Mouse (Mus musculus) 3T3-L1 (cell line): ENCODE measurements around the gene Gpr3.

Experiments
- DNase-seq: peaks from one replicate; pipeline ENCODE4 v3.0.0-alpha.2; 2015; ENCODE audit warnings: low read depth, low spot score

The Gpr3 gene

GRCm38 (mm10) chr4:133198337-133199180 lies 13.8 kb downstream of the Gpr3 start:
- no peak for DNase-seq

GRCm38 (mm10) chr4:133197801-133198286 lies 14.5 kb downstream of the Gpr3 start:
- DNase-seq: no peak

GRCm38 (mm10) chr4:133197355-133197754 lies 15.0 kb downstream of the Gpr3 start:
- no peak for DNase-seq

- DNase-seq: no peak
Observed at GRCm38 (mm10) chr4:133196852-133197251, 15.5 kb downstream of the Gpr3 start.

- DNase-seq: no peak
Observed at GRCm38 (mm10) chr4:133196136-133196535, 16.2 kb downstream of the Gpr3 start.

GRCm38 (mm10) chr4:133195014-133195413 lies 17.3 kb downstream of the Gpr3 start:
- DNase-seq: no peak

- DNase-seq: no peak
Observed at GRCm38 (mm10) chr4:133194482-133194881, 17.9 kb downstream of the Gpr3 start.

GRCm38 (mm10) chr4:133189396-133189795 lies 22.9 kb downstream of the Gpr3 start:
- DNase-seq: no peak

- no peak for DNase-seq
Observed at GRCm38 (mm10) chr4:133186856-133187255, 25.5 kb downstream of the Gpr3 start.

GRCm38 (mm10) chr4:133185893-133186292 lies 26.4 kb downstream of the Gpr3 start:
- DNase-seq: peak; percentile 29

GRCm38 (mm10) chr4:133184898-133185665 lies 27.3 kb downstream of the Gpr3 start:
- DNase-seq: peak; percentile 93

GRCm38 (mm10) chr4:133184031-133184897 lies 28.1 kb downstream of the Gpr3 start:
- no peak for DNase-seq

GRCm38 (mm10) chr4:133182439-133183033 lies 29.8 kb downstream of the Gpr3 start:
- DNase-seq: peak; percentile 27

- no peak for DNase-seq
Observed at GRCm38 (mm10) chr4:133179258-133179657, 33.1 kb downstream of the Gpr3 start.

- no peak for DNase-seq
Observed at GRCm38 (mm10) chr4:133178305-133178704, 34.0 kb downstream of the Gpr3 start.

- no peak for DNase-seq
Observed at GRCm38 (mm10) chr4:133176761-133177403, 35.5 kb downstream of the Gpr3 start.

GRCm38 (mm10) chr4:133175998-133176760 lies 36.2 kb downstream of the Gpr3 start:
- no peak for DNase-seq

GRCm38 (mm10) chr4:133175274-133175673 lies 37.1 kb downstream of the Gpr3 start:
- DNase-seq: no peak

GRCm38 (mm10) chr4:133174361-133174760 lies 38.0 kb downstream of the Gpr3 start:
- no peak for DNase-seq

GRCm38 (mm10) chr4:133172451-133172850 lies 39.9 kb downstream of the Gpr3 start:
- DNase-seq: no peak
